Mouse (Mus musculus) gastrocnemius, postnatal 25 days (tissue): ENCODE data around the gene Zfp777. TPM values are rescaled to one million over a fixed set of nuclear protein-coding genes. Genes with fewer than 3 reads are reported as not detected.
A peak's percentile ranks its signal among the peaks of the same experiment; 100 is the strongest.

Experiments
- DNase-seq: peaks from one replicate; pipeline ENCODE4 v3.0.0; 2022
- long read RNA-seq, 2 experiments: library from polyadenylated mRNA; stranded (forward); transcript quantifications; one replicate each; pipeline ENCODE4 v2.0.0; 2021
- total RNA-seq, 2 experiments: library from RNA; stranded (reverse); gene quantifications; 1 replicate in 1 of 2; 2 replicates in 1 of 2; pipeline ENCODE4 v1.2.3; 2021

The Zfp777 gene
- 10 to 100 TPM; 12.6 to 16.2 TPM for total RNA-seq
- long read RNA-seq, experiment 1, partial matches to known transcripts, result 0 of 4 reads
- long read RNA-seq, experiment 1, other reads (novel, unspliced or antisense), result 3 of 4 reads
- long read RNA-seq, experiment 2, transcript Zfp777-202 (6 exons, 3,111 nt), result major isoform, 5 of 19 reads
- long read RNA-seq, experiment 2, partial matches to known transcripts, result 3 of 19 reads
- long read RNA-seq, experiment 2, other reads (novel, unspliced or antisense), result 11 of 19 reads

DNA sequence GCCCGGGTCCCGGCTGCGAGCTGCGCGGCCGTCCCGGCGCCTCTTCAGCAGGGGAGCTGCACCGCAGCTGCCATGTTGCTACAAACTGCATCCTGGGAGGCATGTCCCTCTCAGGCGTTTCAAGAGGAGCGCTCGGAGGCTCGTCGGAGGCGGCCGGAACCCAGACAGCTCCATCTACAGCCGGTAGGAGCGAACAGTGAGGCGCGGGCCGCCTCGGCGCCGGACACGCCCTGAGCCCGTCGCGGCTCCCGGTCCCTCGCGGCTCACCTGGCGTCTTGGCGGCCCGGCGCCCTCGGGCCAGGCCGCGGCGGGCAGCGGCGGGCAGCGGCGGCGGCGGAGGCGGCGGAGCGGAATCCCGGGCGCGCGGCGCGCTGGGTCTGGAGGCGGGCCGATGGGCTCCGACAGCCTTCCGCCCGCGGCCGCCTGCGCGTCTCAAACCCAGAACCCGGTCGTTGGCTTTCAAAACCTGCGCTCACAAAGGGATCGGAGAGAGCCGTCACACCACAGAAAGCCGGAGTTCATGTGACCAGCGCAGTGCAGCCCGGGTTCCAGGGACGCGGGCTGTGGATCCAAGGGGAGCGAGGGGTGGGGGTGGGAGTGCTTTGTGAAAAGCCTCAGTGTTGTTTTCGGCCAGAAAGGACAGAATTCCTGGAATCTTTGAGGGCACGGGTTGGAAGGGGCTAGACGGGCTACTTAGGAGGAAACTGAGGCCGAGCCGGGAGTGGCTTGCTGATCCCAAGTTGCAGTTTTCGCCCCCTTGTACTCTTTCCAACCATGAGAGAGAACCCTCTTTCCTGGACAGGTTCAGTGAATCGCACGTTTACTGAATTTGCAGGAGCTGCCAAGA is at the start of gene Zfp777:
TSS of gene Zfp777 (minus strand) at position 486 of the 847 bp plus-strand sequence.
- DNase-seq, result peak; percentile 83

DNA sequence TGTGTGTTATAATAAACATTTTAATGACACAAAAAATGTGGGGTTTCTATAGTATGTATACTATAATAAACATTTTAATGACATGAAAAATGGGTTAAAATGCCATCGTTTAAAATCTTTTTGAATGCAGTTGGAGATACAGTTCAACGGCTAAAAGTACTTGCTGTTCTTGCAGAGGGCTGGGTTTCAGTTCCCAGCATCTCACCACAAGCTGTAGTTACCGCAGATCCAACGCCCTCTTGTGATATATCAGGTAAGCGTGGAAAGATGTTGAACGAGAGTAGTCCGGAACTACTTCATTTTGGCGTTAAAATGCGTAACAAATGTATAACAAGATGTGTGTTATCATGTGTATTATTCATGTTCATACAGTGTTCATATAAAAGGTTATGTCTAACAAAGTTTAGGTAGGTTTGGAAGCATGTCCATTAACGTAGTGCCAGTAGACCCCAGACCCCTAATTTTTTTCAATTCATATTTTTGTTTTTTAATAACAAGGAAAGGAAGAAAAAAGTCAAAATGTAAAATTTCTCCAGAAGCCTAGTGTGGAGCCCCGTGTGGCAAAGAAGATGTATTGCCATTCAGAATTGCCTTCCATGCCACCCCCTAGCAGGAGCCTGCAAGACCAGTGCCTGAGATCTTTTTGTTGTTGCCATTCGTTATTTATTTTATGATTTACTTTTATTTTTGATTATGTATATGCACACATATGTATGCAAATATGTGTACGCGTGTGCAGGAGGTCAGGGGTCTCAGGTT is 38.4 kb upstream of the Zfp777 start:
- DNase-seq, result no peak

DNA sequence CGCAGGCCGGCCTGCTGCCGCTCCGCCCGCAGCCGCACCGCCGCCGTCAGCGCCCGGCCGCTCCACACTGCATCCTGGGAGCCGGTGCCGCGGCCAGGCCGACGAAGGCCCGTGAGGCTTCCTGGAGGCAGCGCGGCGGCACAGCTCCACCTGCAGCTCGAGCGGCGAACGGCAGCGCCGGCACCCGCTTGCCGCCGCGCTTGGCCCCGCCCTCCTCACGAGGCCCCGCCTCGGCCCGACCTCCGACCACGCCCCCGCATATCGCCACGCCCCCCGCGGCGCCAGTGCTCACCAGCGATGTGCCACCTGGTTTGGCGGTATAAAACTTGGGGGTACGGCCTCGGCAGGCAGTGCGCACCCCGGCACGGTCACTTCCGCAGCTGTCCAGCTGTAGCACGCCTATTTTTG is 37.8 kb upstream of the Zfp777 start, which contains the start of gene Zfp746:
TSS of gene Zfp746 (minus strand) at position 123 of the 408 bp plus-strand sequence.
- DNase-seq, result peak; percentile 88

DNA sequence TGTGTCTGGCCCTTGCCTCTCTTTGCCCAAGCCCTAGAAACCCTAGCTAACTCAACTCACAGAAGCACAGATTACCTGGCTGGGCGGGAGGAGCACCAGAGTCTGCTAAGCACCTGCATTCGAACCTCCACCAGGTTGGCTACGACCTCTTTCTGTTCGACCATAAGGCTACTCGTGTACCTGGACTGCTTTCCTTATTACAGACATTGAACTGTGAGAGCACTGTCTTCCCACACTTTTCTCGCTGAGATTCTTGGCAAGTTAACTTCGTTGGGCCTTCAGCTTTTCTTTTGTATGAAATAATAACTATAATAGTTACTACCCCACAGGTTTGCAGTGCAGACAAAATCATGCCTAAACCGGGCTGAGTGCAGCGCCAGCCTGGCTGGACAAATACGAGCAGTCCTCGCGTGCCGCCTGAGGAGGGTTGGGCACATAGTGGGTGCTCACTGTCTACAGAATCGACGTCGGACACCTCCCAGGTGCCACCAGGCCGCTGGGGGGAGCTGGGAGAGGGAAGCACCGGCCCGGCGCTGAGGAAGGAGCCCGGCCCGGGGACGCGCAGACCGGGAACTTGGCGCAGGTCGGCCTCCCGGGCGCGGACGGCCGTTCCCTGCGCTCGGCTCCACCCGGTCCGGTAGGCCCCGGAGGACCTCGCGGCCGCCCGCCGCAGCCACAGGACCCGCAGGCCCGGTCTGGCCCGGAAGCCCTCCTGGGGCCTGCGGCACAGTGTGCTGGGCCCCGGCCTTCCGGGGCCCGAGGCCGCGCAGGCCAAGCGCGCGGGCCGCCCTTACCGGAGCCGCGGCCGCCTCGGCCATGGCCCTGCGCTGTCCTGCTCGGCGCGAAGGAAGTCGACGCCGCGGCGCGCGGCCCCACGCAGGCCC is 37.1 kb upstream of the Zfp777 start:
- DNase-seq, result peak; percentile 70

DNA sequence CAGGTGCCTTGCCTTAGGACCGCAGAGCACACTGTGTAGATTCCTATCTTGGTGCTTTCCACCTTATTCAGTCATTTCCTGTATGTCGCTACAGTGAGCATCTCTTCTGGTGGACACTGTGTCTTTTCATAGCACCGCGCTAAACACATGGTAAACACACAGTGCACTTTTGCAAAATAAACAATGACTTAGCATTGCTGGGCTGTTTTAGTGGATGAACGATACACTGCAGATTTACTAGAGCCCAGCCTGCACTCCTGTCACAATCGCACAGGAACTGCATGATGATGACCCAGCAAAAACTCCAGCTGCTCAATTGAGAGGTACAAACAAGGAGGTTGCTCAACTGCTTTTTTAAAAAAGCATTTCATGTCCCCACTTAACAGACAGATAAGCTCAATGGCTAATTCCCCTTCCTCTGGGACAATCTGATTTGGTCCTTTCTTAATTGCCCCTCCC is 35.1 kb upstream of the Zfp777 start:
- no peak for DNase-seq

DNA sequence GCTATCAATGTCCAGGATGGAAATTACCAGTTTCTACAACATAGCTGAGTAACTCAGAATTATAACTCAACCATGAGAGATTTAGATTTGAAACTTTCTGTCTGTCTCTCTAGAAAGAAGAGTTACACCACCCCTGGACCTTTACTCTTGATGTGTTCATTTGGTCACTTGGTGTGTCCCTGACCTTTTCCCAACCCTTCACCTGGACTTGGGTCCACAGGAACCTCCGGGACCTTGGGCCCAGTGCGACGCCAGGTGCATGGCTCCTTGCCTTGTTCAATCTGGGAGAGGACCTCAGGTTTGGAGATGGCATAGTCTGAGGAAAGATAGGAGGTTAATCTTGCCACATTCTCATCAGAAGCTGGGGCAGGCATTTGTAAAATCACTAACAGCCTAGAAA is 33.2 kb upstream of the Zfp777 start:
- DNase-seq, result no peak

DNA sequence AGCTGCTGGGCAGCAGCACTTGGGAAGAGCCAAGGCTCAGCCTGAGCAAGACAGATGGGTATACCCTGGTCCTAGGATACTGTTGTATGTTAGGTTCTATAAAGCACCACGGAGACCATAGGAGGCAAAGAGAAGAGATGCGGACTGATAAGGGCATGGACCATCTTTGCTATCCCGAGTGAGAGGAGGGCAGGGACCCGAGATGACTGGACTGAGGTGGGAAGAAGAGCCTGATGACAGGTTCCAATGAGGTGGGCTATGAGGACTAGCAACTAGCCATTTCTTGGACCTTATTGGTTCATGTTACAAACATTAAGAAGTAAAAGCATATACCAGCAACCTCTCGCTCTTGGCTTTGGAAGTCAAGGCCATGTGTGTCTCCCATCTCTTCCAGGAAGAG is 32.3 kb upstream of the Zfp777 start:
- DNase-seq, result no peak

DNA sequence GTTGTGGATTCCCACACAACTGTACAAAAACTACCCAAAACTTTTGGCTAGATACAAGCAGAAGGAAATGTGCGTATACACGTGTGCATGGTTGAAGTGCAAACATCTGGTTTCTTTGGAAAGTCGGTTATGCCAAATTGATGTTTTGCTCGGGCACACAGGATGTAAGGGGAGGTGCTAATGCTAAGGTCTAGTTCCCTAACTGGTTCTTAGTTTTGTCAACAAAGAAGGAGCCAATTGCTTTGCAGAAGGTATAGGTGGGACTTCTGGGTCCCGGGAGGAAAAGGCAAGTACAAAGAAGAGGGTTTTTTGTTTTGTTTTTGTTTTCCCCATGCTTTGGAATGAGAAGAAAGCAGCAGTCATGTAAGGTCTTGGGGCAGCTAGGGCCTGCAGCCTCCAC is 24.6 kb upstream of the Zfp777 start:
- DNase-seq, result peak; percentile 18

DNA sequence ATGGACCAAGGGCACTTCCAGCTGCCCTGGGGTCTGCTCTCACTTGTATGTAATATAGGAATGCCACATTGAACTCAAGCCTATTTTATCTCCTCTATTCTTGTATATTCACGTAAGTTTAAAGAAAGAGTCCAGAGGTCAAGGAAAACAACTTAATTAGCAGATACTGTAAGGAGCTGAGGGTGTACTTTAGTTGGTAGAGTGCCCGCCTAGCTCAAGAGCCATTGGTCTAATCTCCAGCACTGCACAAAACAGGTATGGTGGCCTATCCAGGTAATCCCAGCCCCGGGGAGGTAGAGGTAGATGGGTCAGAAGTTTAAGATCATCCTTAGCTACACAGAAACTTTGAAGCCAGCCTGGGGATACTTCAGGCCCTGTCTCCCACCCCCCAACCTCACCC is 18.8 kb upstream of the Zfp777 start:
- DNase-seq, result no peak

DNA sequence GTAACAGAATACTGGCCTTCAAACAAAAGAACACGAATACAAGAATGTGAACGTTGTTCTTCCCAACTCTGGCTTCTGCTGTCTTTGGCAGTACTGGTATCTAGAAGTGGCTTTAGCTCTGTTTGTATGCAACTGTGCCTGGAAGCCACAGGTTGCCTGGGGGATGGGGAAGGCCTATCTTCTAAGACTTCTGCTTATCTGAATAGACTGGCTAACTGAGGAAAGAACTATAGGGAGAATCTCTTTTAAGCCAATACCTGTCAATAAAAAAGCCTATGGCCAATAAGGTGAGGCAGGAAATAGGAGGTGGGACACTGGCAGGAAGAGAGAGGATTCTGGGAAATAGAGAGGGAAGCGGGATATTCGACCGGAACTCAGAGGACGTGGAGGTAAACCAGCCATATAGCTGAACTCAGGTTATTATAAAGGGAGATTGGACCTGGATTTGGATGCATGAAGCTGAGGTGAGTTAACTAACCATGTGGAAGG is 16.9 kb upstream of the Zfp777 start:
- DNase-seq, result no peak

DNA sequence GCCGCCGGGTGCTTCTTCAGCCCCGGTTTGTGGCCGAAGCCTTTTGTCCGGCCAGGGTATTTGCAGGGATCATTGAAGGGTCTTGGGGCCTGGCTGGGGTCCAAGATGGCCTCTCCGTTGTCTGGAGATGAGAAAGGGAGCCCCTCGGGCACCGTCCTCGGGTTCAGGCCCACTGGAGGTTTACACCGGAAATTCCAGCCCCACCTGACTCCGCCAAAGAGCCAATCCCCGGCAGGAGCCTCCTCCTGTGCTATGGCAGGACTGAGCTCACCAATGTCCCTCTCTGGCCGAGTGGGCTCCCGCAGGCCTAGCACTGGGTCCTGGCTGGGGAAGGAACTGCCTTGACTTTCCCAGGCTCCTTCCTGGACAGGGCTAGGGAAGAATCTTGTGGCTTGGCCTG is 15.7 kb upstream of the Zfp777 start:
- no peak for DNase-seq

DNA sequence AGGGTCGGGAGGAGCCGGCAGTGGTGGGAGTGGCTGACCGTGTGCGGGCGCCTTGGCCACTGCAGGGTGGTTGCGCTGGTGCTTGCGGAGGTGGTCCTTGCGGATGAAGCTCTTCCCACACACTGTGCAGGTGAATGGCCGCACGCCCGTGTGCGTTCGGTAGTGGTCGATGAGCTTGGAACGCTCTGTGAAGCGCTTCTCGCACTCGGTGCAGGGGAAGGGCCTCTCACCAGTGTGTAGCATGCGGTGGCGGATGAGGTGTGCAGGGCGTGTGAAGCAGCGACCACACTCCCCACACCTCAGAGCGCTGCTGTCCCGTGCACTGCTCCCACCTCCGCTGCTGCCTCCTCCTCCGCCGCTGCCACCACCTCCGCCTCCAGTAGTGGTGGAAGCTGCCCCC is 15.2 kb upstream of the Zfp777 start:
- DNase-seq, result no peak

DNA sequence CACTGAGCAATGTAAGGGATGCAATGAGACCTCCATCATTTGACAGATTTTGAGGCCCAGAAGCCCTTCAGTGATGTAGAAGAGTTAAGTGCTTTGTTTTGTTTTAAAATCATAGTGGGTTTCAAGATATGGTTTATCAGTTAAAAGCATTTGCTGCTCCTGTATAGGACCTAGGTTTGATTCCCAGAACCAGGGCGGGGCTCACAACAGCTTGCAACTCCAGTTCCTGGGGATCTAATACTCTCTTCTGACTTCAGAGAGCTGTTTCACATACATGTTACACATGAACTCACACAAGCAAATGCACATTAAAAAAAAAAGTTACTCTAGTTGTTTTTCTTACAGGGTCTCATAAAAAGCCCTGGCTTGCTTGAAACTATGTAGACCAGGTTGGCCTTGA is 12.2 kb upstream of the Zfp777 start:
- DNase-seq, result no peak

DNA sequence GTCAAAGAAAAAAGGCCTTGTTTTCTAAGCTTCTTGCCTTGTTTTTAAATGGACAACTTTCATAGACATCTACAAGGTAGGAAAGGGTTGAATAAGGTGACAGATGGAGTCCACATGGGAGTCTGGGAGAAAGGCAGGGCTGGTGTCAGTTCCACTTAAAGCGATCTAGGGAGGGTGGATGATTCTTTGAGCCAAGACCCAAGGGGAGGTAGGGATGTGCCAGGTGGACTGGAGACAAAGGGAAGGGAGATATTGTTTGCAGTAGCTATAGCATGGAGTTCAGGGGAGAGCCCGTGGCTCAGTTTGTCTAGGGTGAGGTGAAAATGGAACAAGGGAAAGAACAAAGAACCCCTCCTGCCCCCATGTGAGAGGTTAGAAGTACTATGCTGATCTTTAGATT is 11.7 kb upstream of the Zfp777 start:
- DNase-seq, result no peak

DNA sequence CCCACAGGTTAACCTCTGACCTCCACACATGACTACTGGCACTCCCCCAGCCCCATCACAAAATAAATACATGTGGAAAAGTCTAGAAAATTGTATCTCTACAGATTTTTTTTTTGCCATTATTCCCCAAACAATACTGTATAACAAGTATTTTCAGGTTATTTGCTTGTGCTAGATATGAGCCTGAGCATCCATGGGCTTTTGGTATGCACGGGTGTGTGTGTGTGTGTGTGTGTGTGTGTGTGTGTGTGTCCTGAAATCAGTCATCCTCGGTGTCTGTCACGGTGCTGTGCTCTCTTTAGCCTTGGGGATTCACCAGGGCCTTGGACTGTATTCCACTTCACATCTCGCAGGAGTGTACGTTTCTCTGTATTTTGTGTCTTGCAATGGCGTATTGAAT is 3.4 kb upstream of the Zfp777 start:
- no peak for DNase-seq

DNA sequence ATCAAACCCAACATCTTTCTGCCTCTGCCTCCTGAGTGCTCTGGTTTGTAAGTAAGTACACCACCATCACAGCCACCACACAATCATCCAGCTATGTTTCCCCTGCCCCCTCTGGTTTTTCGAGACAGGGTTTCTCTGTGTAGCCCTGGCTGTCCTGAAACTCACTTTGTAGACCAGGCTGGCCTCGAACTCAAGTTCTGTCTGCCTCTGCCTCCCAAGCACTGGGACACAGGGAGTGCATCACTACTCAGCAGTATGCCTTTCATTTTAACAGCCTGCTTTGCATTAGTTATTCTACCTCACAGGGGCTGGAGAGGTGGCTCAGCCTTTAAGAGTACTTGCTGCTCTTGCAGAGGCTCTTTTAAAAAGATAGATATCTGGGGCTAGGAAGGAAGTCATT is 3.0 kb upstream of the Zfp777 start:
- DNase-seq, result no peak

DNA sequence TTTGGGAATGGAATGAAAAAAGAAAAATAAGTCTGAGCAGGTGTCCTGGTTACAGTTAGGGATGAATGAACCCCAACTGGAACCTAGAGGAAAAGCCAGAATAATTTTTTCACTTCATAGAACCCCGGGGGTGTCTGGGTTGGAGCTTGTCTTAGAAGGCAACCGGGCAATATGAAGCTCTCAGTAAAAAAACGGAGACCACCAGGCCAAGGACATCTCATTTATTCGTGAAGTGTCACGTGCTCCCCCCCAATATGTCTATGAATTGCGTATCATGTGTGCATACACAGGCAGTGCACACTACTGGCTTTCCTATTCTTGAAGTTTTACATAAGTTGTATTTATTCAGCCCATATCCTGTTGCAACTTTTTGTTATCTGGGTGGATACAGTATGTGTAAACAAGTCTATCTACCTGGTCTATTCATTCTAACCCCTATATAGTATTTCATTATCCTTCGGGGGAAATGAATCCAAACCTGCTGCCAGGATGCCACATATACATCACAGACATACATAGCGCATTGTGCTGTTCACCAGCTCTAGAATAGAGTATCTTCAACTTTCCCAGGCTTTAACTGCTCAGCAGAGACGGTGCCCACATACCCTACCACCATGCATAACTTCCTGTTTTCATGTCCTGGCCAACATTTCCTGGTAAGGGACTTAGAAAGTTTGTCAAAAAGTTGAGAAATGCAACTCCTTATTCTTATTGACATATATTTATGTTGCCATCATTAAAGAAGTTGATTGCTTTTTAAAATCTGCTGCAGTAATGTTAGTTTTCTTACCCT is 758 bp upstream of the Zfp777 start:
- DNase-seq, result no peak

DNA sequence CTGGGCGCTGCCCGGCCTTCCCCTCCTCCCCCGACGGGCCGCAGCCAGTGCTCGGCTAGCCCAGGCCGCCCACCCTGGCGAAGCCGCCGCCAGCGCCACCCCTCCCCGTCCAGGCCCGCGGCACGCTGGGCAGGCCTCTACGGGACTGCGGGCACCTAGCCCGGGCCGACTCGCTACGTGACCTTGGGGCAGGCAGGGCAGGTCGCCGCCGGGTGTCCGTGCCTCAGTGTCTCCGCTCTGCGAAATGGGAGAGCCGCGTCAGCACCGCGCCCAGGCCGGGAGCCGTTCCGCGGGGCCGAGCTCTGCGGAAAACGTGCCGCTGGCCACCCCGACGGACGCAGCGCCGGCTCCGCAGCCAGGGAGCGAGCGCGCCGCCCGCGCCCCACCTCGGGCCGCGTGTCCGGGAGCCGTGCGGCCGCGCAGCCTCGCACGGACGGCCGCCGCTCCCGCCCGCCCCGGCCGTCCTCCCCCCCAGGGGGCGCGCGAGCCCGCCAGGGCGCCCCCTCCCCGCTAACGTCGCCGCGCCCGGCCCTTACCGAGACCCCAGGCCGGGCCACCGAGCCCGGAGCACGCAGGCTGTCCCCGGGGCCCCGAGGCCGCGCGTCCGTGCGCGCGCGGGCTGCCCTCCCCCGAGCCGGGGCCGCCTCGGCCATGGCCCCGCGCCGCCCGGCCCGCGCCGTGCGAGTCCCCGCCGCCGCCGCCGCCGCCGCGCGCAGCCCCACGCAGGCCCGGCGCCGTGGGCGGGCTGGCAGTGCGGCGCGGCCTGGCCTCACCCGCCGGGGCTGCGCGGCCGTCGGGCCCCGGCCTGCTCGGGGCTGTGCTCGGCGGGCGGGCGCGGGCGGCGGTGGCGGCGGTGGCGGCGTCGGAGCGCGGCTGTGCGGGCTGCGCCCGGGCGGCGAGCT is 1.0 kb downstream of the Zfp777 start:
- DNase-seq, result peak; percentile 35

DNA sequence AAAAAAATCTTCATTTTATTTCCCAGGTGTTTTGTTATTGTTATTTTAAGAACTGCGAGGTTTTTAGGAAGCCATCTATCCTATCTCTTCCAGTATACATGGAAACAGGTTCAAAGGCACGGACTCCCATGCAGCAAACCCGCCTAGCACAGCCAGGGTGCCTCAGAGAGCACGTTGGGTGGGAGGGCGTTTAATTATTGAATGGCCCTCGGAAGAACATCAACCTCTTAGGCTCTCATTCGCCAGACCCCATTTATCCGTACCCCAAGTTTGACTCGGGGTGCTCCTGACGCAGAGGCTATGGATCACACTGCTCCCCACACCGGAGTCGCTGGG is 1.6 kb downstream of the Zfp777 start:
- no peak for DNase-seq

DNA sequence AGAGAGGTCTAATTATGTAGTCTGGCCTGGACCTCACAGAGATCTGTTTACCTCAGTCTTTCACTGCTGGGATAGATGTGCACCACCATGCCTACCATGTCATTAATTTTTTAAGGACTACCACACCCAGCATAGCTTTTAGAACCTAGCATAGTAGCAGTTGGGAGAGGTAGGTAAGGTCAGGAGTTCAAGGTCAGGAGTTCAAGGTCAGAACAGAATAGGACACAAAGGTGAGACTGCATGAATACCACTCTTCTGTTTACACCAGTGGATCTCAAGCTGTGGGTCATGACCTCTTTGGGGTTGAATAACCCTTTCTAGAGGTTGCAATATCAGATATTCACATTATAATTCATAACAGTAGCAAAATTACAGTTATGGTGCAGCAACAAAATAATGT is 16.1 kb downstream of the Zfp777 start:
- DNase-seq, result no peak
